Mouse (Mus musculus): ENCODE data around the gene Klf3.
A peak's percentile ranks its signal among the peaks of the same experiment; 100 is the strongest.

GRCm38 (mm10) chr5:64813361-64813760 is 10.2 kb downstream of the Klf3 start:
- TF ChIP-seq CTCF (IDR thresholded peaks at IDR 0.05; ENCODE audit: borderline replicate concordance, insufficient read depth, low read length): peak; percentile 40; the same call in 1 of the 2 replicates
- no peak for TF ChIP-seq POLR2A (IDR thresholded peaks at IDR 0.05; ENCODE audit: low read depth, low read length)

Data from embryonic fibroblast, embryonic 13.5 days (primary cell).